Mouse (Mus musculus): Measurements from ENCODE around the gene Pdzk1.

The Pdzk1 gene

GRCm38 (mm10) chr3:96838996-96839645 is 10.0 kb downstream of the Pdzk1 start:
- no peak for DNase-seq

GRCm38 (mm10) chr3:96845191-96845590 is 16.1 kb downstream of the Pdzk1 start:
- DNase-seq = no peak

GRCm38 (mm10) chr3:96845806-96846205 is 16.7 kb downstream of the Pdzk1 start:
- DNase-seq = no peak

- no peak for DNase-seq
Measured at GRCm38 (mm10) chr3:96846985-96847384, 17.9 kb downstream of the Pdzk1 start.

GRCm38 (mm10) chr3:96847661-96848060 is 18.6 kb downstream of the Pdzk1 start:
- DNase-seq = no peak

GRCm38 (mm10) chr3:96848470-96848869 is 19.4 kb downstream of the Pdzk1 start:
- no peak for DNase-seq

GRCm38 (mm10) chr3:96849168-96849727 is 20.2 kb downstream of the Pdzk1 start:
- no peak for DNase-seq

- no peak for DNase-seq
Measured at GRCm38 (mm10) chr3:96852561-96852960, 23.5 kb downstream of the Pdzk1 start.

- DNase-seq = no peak
Measured at GRCm38 (mm10) chr3:96854376-96854775, 25.3 kb downstream of the Pdzk1 start.

- no peak for DNase-seq
Measured at GRCm38 (mm10) chr3:96855833-96856232, 26.7 kb downstream of the Pdzk1 start.

- no peak for DNase-seq
Measured at GRCm38 (mm10) chr3:96860498-96860897, 31.4 kb downstream of the Pdzk1 start.

GRCm38 (mm10) chr3:96867863-96868262 is 38.8 kb downstream of the Pdzk1 start:
- no peak for DNase-seq

- DNase-seq = no peak
Measured at GRCm38 (mm10) chr3:96868566-96868965, 39.5 kb downstream of the Pdzk1 start.

- DNase-seq = no peak
Measured at GRCm38 (mm10) chr3:96869091-96869490, 40.0 kb downstream of the Pdzk1 start.

- DNase-seq = no peak
Measured at GRCm38 (mm10) chr3:96870270-96870669, 41.2 kb downstream of the Pdzk1 start.

- no peak for DNase-seq
Measured at GRCm38 (mm10) chr3:96871070-96871469, 42.0 kb downstream of the Pdzk1 start.

- DNase-seq = no peak
Measured at GRCm38 (mm10) chr3:96872501-96872900, 43.4 kb downstream of the Pdzk1 start.

- no peak for DNase-seq
Measured at GRCm38 (mm10) chr3:96874808-96875571, 45.9 kb downstream of the Pdzk1 start.

GRCm38 (mm10) chr3:96879536-96879935 is 50.5 kb downstream of the Pdzk1 start:
- no peak for DNase-seq

GRCm38 (mm10) chr3:96880385-96880784 is 51.3 kb downstream of the Pdzk1 start:
- DNase-seq = no peak

GRCm38 (mm10) chr3:96881557-96881956 is 52.5 kb downstream of the Pdzk1 start:
- DNase-seq = no peak

- DNase-seq = no peak
Measured at GRCm38 (mm10) chr3:96882061-96882849, 53.2 kb downstream of the Pdzk1 start.

GRCm38 (mm10) chr3:96883690-96884089 is 54.6 kb downstream of the Pdzk1 start:
- no peak for DNase-seq
